Mouse (Mus musculus): ENCODE measurements around the gene Platr17. TPM values are rescaled to one million over a fixed set of nuclear protein-coding genes. Genes with fewer than 3 reads are reported as not detected.

The Platr17 gene
- total and polyA plus RNA-seq, 3 experiments, result not detected

- no peak overlapping the region for H3K4me3 ChIP-seq (replicated peaks in 1 of 3; ENCODE audit: low read depth in 2 of 3, low read length in 2 of 3, poor library complexity in 1 of 3)
- peaks cover 69 to 89% of the 10 kb centered on the region in 2 experiments for H3K36me3 ChIP-seq (replicated peaks in 1 of 2; ENCODE audit: control insufficient read depth in 1 of 2, insufficient read depth in 1 of 2, low read length in 1 of 2)
- 0 out of 2 replicates have a peak overlapping the region, but pooled peaks have one; percentile 83 for H3K27ac ChIP-seq (ENCODE audit: insufficient read depth, low read depth)
- H3K9me3 ChIP-seq (replicated peaks; ENCODE audit: low read length), result no peaks in the 10 kb centered on the region
- DNase-seq (ENCODE audit: extremely low read depth), result no peak
- H3K4me2 ChIP-seq (ENCODE audit: insufficient read depth, low read depth, poor library complexity, severe bottlenecking), result no peak overlapping the region
- no peak overlapping the region for H3K9ac ChIP-seq (ENCODE audit: insufficient read depth, low read depth)
- in situ Hi-C loops (cut with MboI; ENCODE audit: low pct_ligation_motif_present, low pct_unique_long_range_greater_than_20kb, low sequenced_read_pairs), result no loop called here
- TF ChIP-seq USF2 (conservative IDR thresholded peaks at IDR 0.05; ENCODE audit: low read depth, low read length) (no peak), SIN3A (IDR thresholded peaks at IDR 0.05; ENCODE audit: low read length) (no peak), MYC (IDR thresholded peaks at IDR 0.05; ENCODE audit: low read depth, low read length) (no peak), ZC3H11A (IDR thresholded peaks at IDR 0.05; ENCODE audit: low read depth, low read length) (no peak), CHD2 (IDR thresholded peaks at IDR 0.05; ENCODE audit: low read length) (peak; percentile 48; the same call in 1 of the 2 replicates), ZKSCAN1 (IDR thresholded peaks at IDR 0.05; ENCODE audit: borderline replicate concordance, low read depth, low read length) (no peak), NRF1 (IDR thresholded peaks at IDR 0.05; ENCODE audit: low read depth, low read length) (no peak), MXI1 (IDR thresholded peaks at IDR 0.05; ENCODE audit: low read depth, low read length) (no peak)
- H3K27me3 ChIP-seq (replicated peaks), result no peaks in the 10 kb centered on the region
- peaks cover 4 to 23% of the 10 kb centered on the region in 2 experiments; a peak in 2 of 4 replicates for H3K4me1 ChIP-seq (ENCODE audit: control insufficient read depth in 1 of 2, insufficient read depth in 2 of 2)
- dilution Hi-C loops (cut with MboI; ENCODE audit: extremely low pct_ligation_motif_present, extremely low pct_unique_long_range_greater_than_20kb, low sequenced_read_pairs), result no loop called here
- peaks cover 19% of the 10 kb centered on the region for H3K79me2 ChIP-seq (replicated peaks; ENCODE audit: control insufficient read depth, extremely low read depth, insufficient read depth, poor library complexity, severe bottlenecking)
Observed at GRCm38 (mm10) chr17:33950131-33950625, 45.2 kb downstream of the Platr17 start.

- Histone ChIP-seq H3K4me2 (ENCODE audit: insufficient read depth, low read depth, poor library complexity, severe bottlenecking) (peak within 1 kb of the TSS; percentile 59), H3K4me3 (replicated peaks in 1 of 3; ENCODE audit: low read depth in 2 of 3, low read length in 2 of 3, poor library complexity in 1 of 3) (peak within 1 kb of the TSS; percentile 3 to 53 (median 16)), H3K9ac (ENCODE audit: insufficient read depth, low read depth) (no peak within 1 kb of the TSS), H3K4me1 (ENCODE audit: control insufficient read depth in 1 of 2, insufficient read depth in 2 of 2) (peaks cover 4 to 23% of the 10 kb centered on the region in 2 experiments; a peak in 2 of 4 replicates), H3K27me3 (replicated peaks) (no peaks in the 10 kb centered on the region), H3K36me3 (replicated peaks in 1 of 2; ENCODE audit: control insufficient read depth in 1 of 2, insufficient read depth in 1 of 2, low read length in 1 of 2) (peaks cover 64 to 80% of the 10 kb centered on the region in 2 experiments), H3K27ac (ENCODE audit: insufficient read depth, low read depth) (peak within 1 kb of the TSS; percentile 83), H3K79me2 (replicated peaks; ENCODE audit: control insufficient read depth, extremely low read depth, insufficient read depth, poor library complexity, severe bottlenecking) (peaks cover 23% of the 10 kb centered on the region), H3K9me3 (replicated peaks; ENCODE audit: low read length) (no peaks in the 10 kb centered on the region)
- peak; percentile 83 for DNase-seq (ENCODE audit: extremely low read depth)
- dilution Hi-C loops (cut with MboI; ENCODE audit: extremely low pct_ligation_motif_present, extremely low pct_unique_long_range_greater_than_20kb, low sequenced_read_pairs), result no loop called here
- in situ Hi-C loops (cut with MboI; ENCODE audit: low pct_ligation_motif_present, low pct_unique_long_range_greater_than_20kb, low sequenced_read_pairs), result no loop called here
- TF ChIP-seq RAD21 (IDR thresholded peaks at IDR 0.05; ENCODE audit: low read depth, low read length), result no peak
- no peak for TF ChIP-seq ZC3H11A (IDR thresholded peaks at IDR 0.05; ENCODE audit: low read depth, low read length)
- TF ChIP-seq SIN3A (IDR thresholded peaks at IDR 0.05; ENCODE audit: low read length), result peak; percentile 40
- TF ChIP-seq JUND (conservative IDR thresholded peaks at IDR 0.05; ENCODE audit: low read depth, low read length), result no peak
- no peak for TF ChIP-seq EP300 (IDR thresholded peaks at IDR 0.05; ENCODE audit: low read length)
- 0 out of 2 replicates have a peak, but pooled peaks have one; percentile 27 for TF ChIP-seq MYC (IDR thresholded peaks at IDR 0.05; ENCODE audit: low read depth, low read length)
- TF ChIP-seq MAX (IDR thresholded peaks at IDR 0.05; ENCODE audit: low read length), result peak; percentile 78; the same call in 1 of the 2 replicates
- no peak for TF ChIP-seq USF2 (conservative IDR thresholded peaks at IDR 0.05; ENCODE audit: low read depth, low read length)
- TF ChIP-seq TBP (conservative IDR thresholded peaks at IDR 0.05; ENCODE audit: low read depth, low read length), result no peak
- TF ChIP-seq POLR2AphosphoS2 (IDR thresholded peaks at IDR 0.05; ENCODE audit: low read depth, low read length), result peak; percentile 97
- peak; percentile 48; the same call in 1 of the 2 replicates for TF ChIP-seq MEF2A (IDR thresholded peaks at IDR 0.05; ENCODE audit: borderline replicate concordance, low read depth, low read length)
- TF ChIP-seq MXI1 (IDR thresholded peaks at IDR 0.05; ENCODE audit: low read depth, low read length), result peak; percentile 64; the same call in 1 of the 2 replicates
- no peak for TF ChIP-seq CTCF (conservative IDR thresholded peaks at IDR 0.05 in 1 of 2, IDR thresholded peaks at IDR 0.05 in 1 of 2; ENCODE audit: low read depth in 2 of 2, low read length in 2 of 2)
- no peak for TF ChIP-seq UBTF (IDR thresholded peaks at IDR 0.05; ENCODE audit: low read depth, low read length)
- no peak for TF ChIP-seq ETS1 (conservative IDR thresholded peaks at IDR 0.05; ENCODE audit: low read depth, low read length)
- TF ChIP-seq E2F4 (IDR thresholded peaks at IDR 0.05; ENCODE audit: insufficient replicate concordance, low read depth, low read length), result no peak
- TF ChIP-seq IRF4 (IDR thresholded peaks at IDR 0.05; ENCODE audit: low read depth, low read length), result no peak
- no peak for TF ChIP-seq CHD1 (IDR thresholded peaks at IDR 0.05; ENCODE audit: low read depth, low read length)
- peak; percentile 77 for TF ChIP-seq ZMIZ1 (IDR thresholded peaks at IDR 0.05; ENCODE audit: low read depth, low read length)
- no peak for TF ChIP-seq MAFK (IDR thresholded peaks at IDR 0.05; ENCODE audit: insufficient replicate concordance, low read length)
- TF ChIP-seq KAT2A (IDR thresholded peaks at IDR 0.05; ENCODE audit: insufficient replicate concordance, low read length), result 0 out of 2 replicates have a peak, but pooled peaks have one; percentile 31
- TF ChIP-seq POLR2A (IDR thresholded peaks at IDR 0.05; ENCODE audit: low read depth, low read length), result peak; percentile 72
- TF ChIP-seq BHLHE40 (IDR thresholded peaks at IDR 0.05; ENCODE audit: low read depth, low read length), result 0 out of 2 replicates have a peak, but pooled peaks have one; percentile 26
- no peak for TF ChIP-seq ZNF384 (IDR thresholded peaks at IDR 0.05; ENCODE audit: low read depth, low read length)
- no peak for TF ChIP-seq ZKSCAN1 (IDR thresholded peaks at IDR 0.05; ENCODE audit: borderline replicate concordance, low read depth, low read length)
- 0 out of 2 replicates have a peak, but pooled peaks have one; percentile 20 for TF ChIP-seq TCF12 (IDR thresholded peaks at IDR 0.05; ENCODE audit: low read depth, low read length)
Observed at GRCm38 (mm10) chr17:33951021-33951946, 46.3 kb downstream of the Platr17 start, which contains the start of gene B3galt4. TSS of gene B3galt4 (minus strand) at chr17:33951488.

Data from CH12.LX (cell line).